Mouse (Mus musculus) frontal cortex, postnatal 14 days (tissue): ENCODE measurements around the gene Fads2.
A peak's percentile ranks its signal among the peaks of the same experiment; 100 is the strongest.

ENCODE experiments used
- DNase-seq, 2 experiments: peaks; one replicate each; pipeline ENCODE4 v3.0.0; 2022; ENCODE audit warnings: low spot score in 2 of 2

Gene Fads2

DNA sequence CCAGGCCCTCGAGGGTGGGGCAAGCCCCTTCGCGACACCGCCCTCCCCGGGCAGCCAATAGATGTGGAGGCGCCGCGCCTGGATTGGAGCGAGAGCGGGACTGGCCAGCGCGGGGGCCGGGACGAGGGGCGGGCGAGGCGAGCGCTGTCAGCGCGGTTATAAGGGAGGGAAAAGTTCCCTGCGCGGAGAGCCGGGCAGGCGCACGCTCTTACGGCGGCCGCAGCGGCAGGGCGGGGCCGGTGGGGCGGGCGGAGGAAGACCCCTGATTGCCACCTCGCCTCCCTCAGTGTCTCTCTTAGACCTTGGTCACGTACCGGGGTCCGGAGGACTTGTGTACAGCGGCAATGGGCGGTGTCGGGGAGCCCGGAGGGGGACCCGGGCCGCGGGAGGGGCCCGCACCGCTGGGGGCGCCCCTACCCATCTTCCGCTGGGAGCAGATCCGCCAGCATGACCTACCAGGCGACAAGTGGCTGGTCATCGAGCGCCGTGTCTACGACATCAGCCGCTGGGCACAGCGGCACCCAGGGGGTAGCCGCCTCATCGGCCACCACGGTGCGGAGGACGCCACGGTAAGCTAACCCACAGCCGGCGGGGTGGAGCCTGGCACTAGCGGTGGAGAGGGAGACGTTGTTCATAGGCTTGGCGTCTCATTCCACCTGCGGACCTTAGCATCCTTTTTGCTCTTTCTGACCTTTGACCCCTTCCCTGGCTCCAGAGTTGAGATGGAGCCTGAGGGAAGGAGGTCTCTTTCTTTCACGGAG is 60.0 kb downstream of the Fads2 start, which contains the start of gene Fads3:
Gene Fads3, plus strand, starts transcription at position 182 of the 761 bp plus-strand sequence.
- DNase-seq, result peak in 1 of 2 experiments; percentile 60

- DNase-seq, result no peak
Measured at GRCm38 (mm10) chr19:10040866-10041387, 60.6 kb downstream of the Fads2 start.

- no peak for DNase-seq
Measured at GRCm38 (mm10) chr19:10039615-10040014, 61.9 kb downstream of the Fads2 start.

DNA sequence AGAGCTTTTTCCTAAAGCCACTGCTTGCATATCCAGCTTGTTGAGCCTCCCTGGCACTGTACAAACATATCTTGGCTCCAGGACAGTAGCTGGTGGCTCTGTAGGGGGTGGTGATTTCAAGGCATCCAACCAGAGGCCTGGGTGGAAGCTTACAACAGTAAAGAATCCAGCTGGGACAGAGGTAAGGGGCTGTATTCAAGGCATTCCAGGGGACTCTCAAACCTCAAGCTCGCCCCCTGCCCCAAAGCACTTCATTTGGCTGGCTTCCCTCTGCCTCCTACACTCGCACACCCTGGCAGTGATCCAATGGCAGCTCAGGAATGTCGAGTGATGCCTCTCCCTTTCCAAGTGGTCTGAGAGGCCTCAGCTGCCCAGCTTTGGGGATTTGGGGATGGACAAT is 62.6 kb downstream of the Fads2 start:
- no peak for DNase-seq

DNA sequence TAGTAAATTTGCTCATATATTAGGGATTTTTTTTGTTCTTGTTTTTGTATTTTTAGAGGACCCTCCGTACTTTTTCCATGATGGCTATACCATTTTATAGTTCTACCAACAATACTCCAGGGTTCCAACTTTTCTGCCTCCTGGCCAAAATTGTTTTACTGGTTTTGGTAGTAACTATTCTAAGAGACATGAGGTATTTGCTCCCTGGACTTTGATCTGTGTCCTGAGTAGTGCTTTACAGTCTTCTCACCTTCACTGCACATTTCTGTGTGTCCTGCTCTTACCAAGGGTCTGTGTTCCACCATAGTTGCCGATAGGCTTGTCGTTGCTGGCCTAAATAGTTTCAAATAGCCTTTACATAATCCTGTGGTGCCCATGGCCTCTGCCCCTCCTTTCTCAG is 63.2 kb downstream of the Fads2 start:
- DNase-seq, result no peak

- no peak for DNase-seq
Measured at GRCm38 (mm10) chr19:10037534-10037933, 64.0 kb downstream of the Fads2 start.

GRCm38 (mm10) chr19:10034785-10035447 is 66.6 kb downstream of the Fads2 start:
- peak in 1 of 2 experiments; percentile 75 for DNase-seq

DNA sequence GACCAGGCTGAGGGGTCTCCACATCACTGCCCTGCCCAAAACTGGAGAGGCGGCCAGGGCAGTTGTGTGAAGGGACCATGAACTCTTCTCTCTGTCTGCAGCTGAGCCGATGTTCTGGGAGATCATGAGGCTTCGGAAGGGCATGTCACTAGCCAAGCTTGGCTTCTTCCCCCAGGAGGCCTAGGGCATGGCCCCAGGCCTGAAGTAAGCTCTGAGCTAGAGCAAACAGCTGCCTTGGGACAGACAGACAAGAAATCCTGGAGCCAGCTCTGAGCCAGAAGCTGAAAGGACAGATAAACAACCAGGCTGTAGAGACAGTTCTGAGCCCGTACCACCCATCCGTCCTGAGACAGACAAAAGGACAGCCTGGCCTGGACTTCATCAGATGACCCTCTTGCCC is 67.2 kb downstream of the Fads2 start:
- DNase-seq, result no peak

DNA sequence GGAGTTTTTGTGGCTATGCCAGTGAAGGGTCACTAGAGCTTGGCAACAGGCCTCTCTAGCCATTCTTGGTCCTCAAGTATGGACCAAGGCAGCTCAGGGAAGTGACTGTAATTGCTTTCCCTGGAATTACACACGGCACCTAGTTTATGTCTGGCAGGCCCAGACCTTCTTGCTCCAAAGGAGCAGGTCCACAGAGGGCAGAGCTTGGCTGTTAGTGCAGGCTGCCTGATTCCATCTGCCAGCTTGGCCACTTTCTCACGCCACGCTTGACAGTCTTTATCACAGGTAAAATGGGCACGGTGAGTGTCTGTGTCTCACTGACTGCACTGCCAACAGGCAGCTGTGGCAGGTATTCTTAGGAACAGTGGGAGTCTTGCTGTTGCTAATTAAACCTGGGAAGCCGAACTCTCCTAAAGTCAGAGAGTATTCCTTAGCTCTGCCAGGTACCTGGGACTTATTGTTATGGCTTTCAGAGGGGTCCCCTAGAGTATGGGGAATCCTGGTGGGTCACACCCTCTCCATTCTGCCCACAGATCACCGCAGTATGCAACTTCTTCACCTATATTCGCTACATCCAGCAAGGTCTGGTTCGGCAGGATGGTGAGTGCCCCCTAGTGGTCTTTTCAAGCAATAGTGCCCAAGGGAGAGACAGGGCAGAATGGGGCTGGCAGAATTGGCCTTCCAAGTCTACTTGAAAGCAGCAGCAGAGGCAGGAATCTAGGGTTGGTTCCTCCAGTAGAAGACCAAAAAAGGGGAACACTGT is 68.2 kb downstream of the Fads2 start:
- DNase-seq, result peak in 1 of 2 experiments; percentile 60

DNA sequence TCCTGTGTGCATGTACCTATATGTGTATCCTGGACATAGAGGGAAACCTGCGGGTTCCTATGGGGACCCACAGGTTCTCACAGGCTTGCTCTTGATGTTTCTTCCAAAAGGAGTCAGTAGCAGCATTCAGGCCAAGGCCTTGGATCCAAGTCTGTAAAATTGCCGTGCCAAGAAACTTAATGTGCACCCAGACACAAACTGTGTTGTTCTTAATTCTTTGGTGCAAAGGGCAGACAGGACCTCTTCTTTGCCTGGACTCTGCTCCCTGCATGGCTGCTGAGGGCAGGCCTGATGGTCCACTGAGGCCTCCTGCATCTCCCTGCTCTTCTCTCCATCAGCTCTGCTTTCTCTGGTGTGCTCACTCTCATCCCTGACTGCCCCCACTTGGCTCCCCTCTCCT is 71.8 kb downstream of the Fads2 start:
- no peak for DNase-seq

GRCm38 (mm10) chr19:10025169-10025875 is 76.2 kb downstream of the Fads2 start:
- no peak for DNase-seq

DNA sequence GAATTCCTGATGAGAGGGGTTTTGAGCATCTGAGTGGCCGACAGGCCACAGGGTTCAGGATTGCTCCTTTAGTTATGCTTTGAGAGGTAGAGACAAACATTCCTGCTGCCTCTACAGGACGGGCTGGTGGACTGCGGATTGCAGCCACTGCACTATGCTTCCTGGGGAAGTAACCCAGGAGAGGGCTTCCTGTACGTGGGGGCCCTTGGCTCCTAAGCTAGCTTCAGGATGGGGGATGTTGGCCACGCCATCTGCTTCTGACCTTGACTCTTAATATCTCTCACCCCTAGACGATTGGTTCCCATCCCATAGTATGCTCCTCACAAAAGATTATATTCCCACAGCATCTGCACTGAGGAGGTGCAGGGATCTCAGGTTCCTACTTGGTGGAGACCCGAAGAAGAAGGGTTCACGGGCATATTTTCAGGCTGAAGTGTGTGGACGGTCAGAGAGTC is 78.2 kb downstream of the Fads2 start:
- DNase-seq, result no peak

- DNase-seq, result peak in 1 of 2 experiments; percentile 50
Measured at GRCm38 (mm10) chr19:10022414-10023303, 78.9 kb downstream of the Fads2 start.

GRCm38 (mm10) chr19:10021981-10022380 is 79.6 kb downstream of the Fads2 start:
- DNase-seq, result no peak

GRCm38 (mm10) chr19:10019214-10019760 is 82.3 kb downstream of the Fads2 start:
- DNase-seq, result no peak

DNA sequence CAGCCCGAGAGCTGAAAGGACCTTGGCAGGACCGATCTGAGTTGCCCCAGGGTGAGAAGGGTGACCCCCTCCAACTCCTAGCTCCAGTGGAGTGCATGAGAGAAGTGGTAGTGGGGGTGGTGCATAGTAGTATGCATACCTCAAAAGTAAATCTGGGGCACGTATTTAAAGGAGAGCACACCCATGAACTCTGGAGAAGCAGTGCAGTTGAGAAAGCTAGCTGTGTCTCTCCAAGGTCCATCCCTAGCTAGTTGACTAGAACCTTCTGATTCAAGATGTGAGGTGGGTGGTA is 83.1 kb downstream of the Fads2 start:
- DNase-seq, result no peak

- peak; percentile 72 to 74 for DNase-seq
Measured at GRCm38 (mm10) chr19:10017637-10018526, 83.7 kb downstream of the Fads2 start.

- DNase-seq, result no peak
Measured at GRCm38 (mm10) chr19:10016151-10016550, 85.4 kb downstream of the Fads2 start.

- DNase-seq, result no peak
Measured at GRCm38 (mm10) chr19:10015442-10015841, 86.1 kb downstream of the Fads2 start.
